Mouse (Mus musculus): ENCODE measurements around the gene Mdga2. TPM values are rescaled to one million over a fixed set of nuclear protein-coding genes. Genes with fewer than 3 reads are reported as not detected.

Gene Mdga2
- polyA plus RNA-seq, 1 experiment = 0.15 TPM

GRCm38 (mm10) chr12:66443340-66443739 is 779.0 kb downstream of the Mdga2 start:
- H3K4me3 ChIP-seq (ENCODE audit: low read depth, low read length) = no peak overlapping the region
- TF ChIP-seq POLR2A (IDR thresholded peaks at IDR 0.05; ENCODE audit: insufficient read depth, low read length) = no peak
- TF ChIP-seq EP300 (IDR thresholded peaks at IDR 0.05; ENCODE audit: insufficient read depth, low read depth, low read length) = no peak
- TF ChIP-seq CTCF (IDR thresholded peaks at IDR 0.05; ENCODE audit: low read depth, low read length) = no peak
- no peak overlapping the region for H3K9ac ChIP-seq (ENCODE audit: low read depth, poor library complexity, severe bottlenecking)

More at GRCm38 (mm10) chr12:66443340-66443739, 779.0 kb downstream of the Mdga2 start:
- Histone ChIP-seq H3K27me3 (ENCODE audit: control insufficient read depth, insufficient read depth, low read length, poor library complexity, severe bottlenecking) (no peaks in the 10 kb centered on the region), H3K4me1 (ENCODE audit: control insufficient read depth, insufficient read depth, low read length) (no peaks in the 10 kb centered on the region), H3K9me3 (replicated peaks; ENCODE audit: control insufficient read depth, insufficient read depth, low read length, poor library complexity, severe bottlenecking) (no peaks in the 10 kb centered on the region), H3K27ac (ENCODE audit: insufficient read depth, low read length) (no peak overlapping the region), H3K36me3 (ENCODE audit: control insufficient read depth, insufficient read depth, low read length, poor library complexity, severe bottlenecking) (no peaks in the 10 kb centered on the region)

All from ES-Bruce4 (cell line).